Mouse (Mus musculus): ENCODE data around the gene Cntnap2.

GRCm38 (mm10) chr6:45559724-45560123 is 500.6 kb downstream of the Cntnap2 start:
- TF ChIP-seq POLR2A (IDR thresholded peaks at IDR 0.05; ENCODE audit: extremely low read depth, insufficient read depth, low read length) (no peak), CTCF (IDR thresholded peaks at IDR 0.05; ENCODE audit: low read depth, low read length) (no peak)

All from liver, adult 2 months (tissue).